Mouse (Mus musculus): ENCODE measurements around the gene Gtsf1l. TPM values are rescaled to one million over a fixed set of nuclear protein-coding genes. Genes with fewer than 3 reads are reported as not detected.
"Not testable (repeated sequence)": the region's sequence is repeated elsewhere in the genome, so short reads cannot be mapped to it uniquely, and the experiment has no call there.

The Gtsf1l gene
- polyA plus RNA-seq, 1 experiment from 2014 or later = not detected

- no peaks in the 10 kb centered on the region for H3K4me1 ChIP-seq (ENCODE audit: control insufficient read depth, insufficient read depth, low read length)
- ATAC-seq (ENCODE audit: low read depth) = no peak
- H3K4me3 ChIP-seq (ENCODE audit: low read depth, low read length) = no peak overlapping the region
- no peaks in the 10 kb centered on the region for H3K36me3 ChIP-seq (ENCODE audit: control insufficient read depth, insufficient read depth, low read length)
- H3K27ac ChIP-seq (ENCODE audit: low read depth, low read length) = no peak overlapping the region
- no peaks in the 10 kb centered on the region for H3K27me3 ChIP-seq (ENCODE audit: control insufficient read depth, insufficient read depth, low read length)
- WGBS = 85% methylated on average over 8 of the region's 8 CpGs
- no peak overlapping the region for H3K4me2 ChIP-seq (ENCODE audit: low read depth, low read length)
- no peaks in the 10 kb centered on the region for H3K9me3 ChIP-seq (ENCODE audit: control insufficient read depth, low read length)
- H3K9ac ChIP-seq (replicated peaks; ENCODE audit: low read depth, low read length) = no peak overlapping the region
Observed at GRCm38 (mm10) chr2:163061203-163062118, 26.2 kb downstream of the Gtsf1l start.

- Histone ChIP-seq H3K36me3 (ENCODE audit: control insufficient read depth, insufficient read depth, low read length) (no peaks in the 10 kb centered on the region), H3K4me2 (ENCODE audit: low read depth, low read length) (no peak overlapping the region), H3K27ac (ENCODE audit: low read depth, low read length) (no peak overlapping the region), H3K27me3 (ENCODE audit: control insufficient read depth, insufficient read depth, low read length) (no peaks in the 10 kb centered on the region), H3K9me3 (ENCODE audit: control insufficient read depth, low read length) (no peaks in the 10 kb centered on the region), H3K9ac (replicated peaks; ENCODE audit: low read depth, low read length) (no peak overlapping the region), H3K4me1 (ENCODE audit: control insufficient read depth, insufficient read depth, low read length) (no peaks in the 10 kb centered on the region), H3K4me3 (ENCODE audit: low read depth, low read length) (no peak overlapping the region)
- no peak for ATAC-seq (ENCODE audit: low read depth)
- WGBS = 86% methylated on average over 6 of the region's 6 CpGs
Observed at GRCm38 (mm10) chr2:163060630-163061029, 27.0 kb downstream of the Gtsf1l start.

- H3K27ac ChIP-seq (ENCODE audit: low read depth, low read length); ATAC-seq (ENCODE audit: low read depth); H3K4me3 ChIP-seq (ENCODE audit: low read depth, low read length); H3K4me1 ChIP-seq (ENCODE audit: control insufficient read depth, insufficient read depth, low read length); H3K9ac ChIP-seq (replicated peaks; ENCODE audit: low read depth, low read length); H3K9me3 ChIP-seq (ENCODE audit: control insufficient read depth, low read length); H3K36me3 ChIP-seq (ENCODE audit: control insufficient read depth, insufficient read depth, low read length); H3K27me3 ChIP-seq (ENCODE audit: control insufficient read depth, insufficient read depth, low read length); H3K4me2 ChIP-seq (ENCODE audit: low read depth, low read length): not testable (repeated sequence)
- 94% methylated on average over 6 of the region's 7 CpGs for WGBS
Observed at GRCm38 (mm10) chr2:163058981-163059380, 28.7 kb downstream of the Gtsf1l start.

GRCm38 (mm10) chr2:163056584-163056983, 31.1 kb downstream of the Gtsf1l start:
- no peak overlapping the region for H3K9ac ChIP-seq (replicated peaks; ENCODE audit: low read depth, low read length)
- H3K27ac ChIP-seq (ENCODE audit: low read depth, low read length) = no peak overlapping the region
- H3K4me2 ChIP-seq (ENCODE audit: low read depth, low read length) = no peak overlapping the region
- 0 out of 2 replicates have a peak, but pooled peaks cover 2% of the 10 kb centered on the region for H3K27me3 ChIP-seq (ENCODE audit: control insufficient read depth, insufficient read depth, low read length)
- H3K36me3 ChIP-seq (ENCODE audit: control insufficient read depth, insufficient read depth, low read length) = no peaks in the 10 kb centered on the region
- peaks cover 7% of the 10 kb centered on the region for H3K4me1 ChIP-seq (ENCODE audit: control insufficient read depth, insufficient read depth, low read length)
- no peak for ATAC-seq (ENCODE audit: low read depth)
- no peaks in the 10 kb centered on the region for H3K9me3 ChIP-seq (ENCODE audit: control insufficient read depth, low read length)
- WGBS = 85% methylated on average over 9 of the region's 9 CpGs
- no peak overlapping the region for H3K4me3 ChIP-seq (ENCODE audit: low read depth, low read length)

- Histone ChIP-seq H3K27ac (ENCODE audit: low read depth, low read length) (no peak overlapping the region), H3K9ac (replicated peaks; ENCODE audit: low read depth, low read length) (no peak overlapping the region), H3K36me3 (ENCODE audit: control insufficient read depth, insufficient read depth, low read length) (no peaks in the 10 kb centered on the region), H3K27me3 (ENCODE audit: control insufficient read depth, insufficient read depth, low read length) (0 out of 2 replicates have a peak, but pooled peaks cover 2% of the 10 kb centered on the region), H3K4me1 (ENCODE audit: control insufficient read depth, insufficient read depth, low read length) (peaks cover 7% of the 10 kb centered on the region), H3K4me3 (ENCODE audit: low read depth, low read length) (no peak overlapping the region), H3K4me2 (ENCODE audit: low read depth, low read length) (peak overlapping the region; percentile 100; the same call in 1 of the 2 replicates), H3K9me3 (ENCODE audit: control insufficient read depth, low read length) (no peaks in the 10 kb centered on the region)
- WGBS = 34% methylated on average over 5 of the region's 5 CpGs
- no peak for ATAC-seq (ENCODE audit: low read depth)
Observed at GRCm38 (mm10) chr2:163055715-163056114, 31.9 kb downstream of the Gtsf1l start.

- 0 out of 2 replicates have a peak, but pooled peaks cover 2% of the 10 kb centered on the region for H3K27me3 ChIP-seq (ENCODE audit: control insufficient read depth, insufficient read depth, low read length)
- WGBS = 0% methylated on average over 31 of the region's 38 CpGs
- H3K9me3 ChIP-seq (ENCODE audit: control insufficient read depth, low read length) = no peaks in the 10 kb centered on the region
- H3K4me2 ChIP-seq (ENCODE audit: low read depth, low read length) = peak overlapping the region; percentile 100
- H3K27ac ChIP-seq (ENCODE audit: low read depth, low read length) = no peak overlapping the region
- 0 out of 2 replicates have a peak, but pooled peaks have one; percentile 10 for ATAC-seq (ENCODE audit: low read depth)
- peaks cover 7% of the 10 kb centered on the region for H3K4me1 ChIP-seq (ENCODE audit: control insufficient read depth, insufficient read depth, low read length)
- H3K36me3 ChIP-seq (ENCODE audit: control insufficient read depth, insufficient read depth, low read length) = no peaks in the 10 kb centered on the region
- peak overlapping the region; percentile 37 for H3K9ac ChIP-seq (replicated peaks; ENCODE audit: low read depth, low read length)
- peak overlapping the region; percentile 50 for H3K4me3 ChIP-seq (ENCODE audit: low read depth, low read length)
Observed at GRCm38 (mm10) chr2:163054891-163055494, 32.7 kb downstream of the Gtsf1l start.

GRCm38 (mm10) chr2:163054335-163054840, 33.3 kb downstream of the Gtsf1l start, which contains the start of gene Mybl2:
TSS of gene Mybl2 (plus strand) at chr2:163054687.
- H3K4me3 ChIP-seq (ENCODE audit: low read depth, low read length) = peak within 1 kb of the TSS; percentile 50
- peaks cover 7% of the 10 kb centered on the region for H3K4me1 ChIP-seq (ENCODE audit: control insufficient read depth, insufficient read depth, low read length)
- H3K9me3 ChIP-seq (ENCODE audit: control insufficient read depth, low read length) = no peaks in the 10 kb centered on the region
- H3K27me3 ChIP-seq (ENCODE audit: control insufficient read depth, insufficient read depth, low read length) = 0 out of 2 replicates have a peak, but pooled peaks cover 2% of the 10 kb centered on the region
- no peak within 1 kb of the TSS for H3K27ac ChIP-seq (ENCODE audit: low read depth, low read length)
- H3K4me2 ChIP-seq (ENCODE audit: low read depth, low read length) = peak within 1 kb of the TSS; percentile 100
- H3K9ac ChIP-seq (replicated peaks; ENCODE audit: low read depth, low read length) = peak within 1 kb of the TSS; percentile 37
- H3K36me3 ChIP-seq (ENCODE audit: control insufficient read depth, insufficient read depth, low read length) = no peaks in the 10 kb centered on the region
- ATAC-seq (ENCODE audit: low read depth) = peak; percentile 99
- under 1% methylated on average over 48 of the region's 48 CpGs for WGBS

GRCm38 (mm10) chr2:163052826-163053225, 34.8 kb downstream of the Gtsf1l start:
- Histone ChIP-seq H3K9me3 (ENCODE audit: control insufficient read depth, low read length) (no peaks in the 10 kb centered on the region), H3K9ac (replicated peaks; ENCODE audit: low read depth, low read length) (no peak overlapping the region), H3K4me3 (ENCODE audit: low read depth, low read length) (no peak overlapping the region), H3K4me2 (ENCODE audit: low read depth, low read length) (no peak overlapping the region), H3K36me3 (ENCODE audit: control insufficient read depth, insufficient read depth, low read length) (no peaks in the 10 kb centered on the region), H3K27ac (ENCODE audit: low read depth, low read length) (no peak overlapping the region), H3K4me1 (ENCODE audit: control insufficient read depth, insufficient read depth, low read length) (peaks cover 7% of the 10 kb centered on the region), H3K27me3 (ENCODE audit: control insufficient read depth, insufficient read depth, low read length) (0 out of 2 replicates have a peak, but pooled peaks cover 2% of the 10 kb centered on the region)
- WGBS = 57% methylated on average over 4 of the region's 4 CpGs
- no peak for ATAC-seq (ENCODE audit: low read depth)
